Mouse (Mus musculus): ENCODE results near the gene Pafah1b1. TPM values are rescaled to one million over a fixed set of nuclear protein-coding genes. Genes with fewer than 3 reads are reported as not detected.

Pafah1b1 gene
- polyA plus RNA-seq, 1 experiment from 2014 or later = 60.1 TPM

- 68% methylated on average over 9 of the region's 9 CpGs for WGBS
- Histone ChIP-seq H3K9ac (replicated peaks) (0 out of 2 replicates have a peak overlapping the region, but pooled peaks have one; percentile 27), H3K4me2 (no peak overlapping the region), H3K27me3 (no peaks in the 10 kb centered on the region), H3K27ac (peak overlapping the region; percentile 9; the same call in 1 of the 2 replicates), H3K4me3 (replicated peaks) (no peak overlapping the region), H3K9me3 (no peaks in the 10 kb centered on the region), H3K4me1 (replicated peaks) (peaks cover 8% of the 10 kb centered on the region; the same call in 1 of the 2 replicates), H3K36me3 (no peaks in the 10 kb centered on the region)
- ATAC-seq (ENCODE audit: insufficient number of reproducible peaks, insufficient read depth, low FRiP score, low TSS enrichment, low read depth) = no peak
Observed at GRCm38 (mm10) chr11:74751352-74752066, 27.0 kb upstream of the Pafah1b1 start.

GRCm38 (mm10) chr11:74750662-74751351, 26.3 kb upstream of the Pafah1b1 start:
- Histone ChIP-seq H3K27me3 (no peaks in the 10 kb centered on the region), H3K4me1 (replicated peaks) (peaks cover 8% of the 10 kb centered on the region; the same call in 1 of the 2 replicates), H3K27ac (peak overlapping the region; percentile 9; the same call in 1 of the 2 replicates), H3K9me3 (no peaks in the 10 kb centered on the region), H3K9ac (replicated peaks) (no peak overlapping the region), H3K36me3 (no peaks in the 10 kb centered on the region), H3K4me3 (replicated peaks) (no peak overlapping the region), H3K4me2 (no peak overlapping the region)
- WGBS = 85% methylated on average over 7 of the region's 7 CpGs
- ATAC-seq (ENCODE audit: insufficient number of reproducible peaks, insufficient read depth, low FRiP score, low TSS enrichment, low read depth) = no peak

- H3K4me2 ChIP-seq = no peak overlapping the region
- no peak overlapping the region for H3K9ac ChIP-seq (replicated peaks)
- WGBS = 77% methylated on average over 13 of the region's 13 CpGs
- no peaks in the 10 kb centered on the region for H3K27me3 ChIP-seq
- no peak overlapping the region for H3K27ac ChIP-seq
- H3K4me3 ChIP-seq (replicated peaks) = no peak overlapping the region
- peaks cover 8% of the 10 kb centered on the region; the same call in 1 of the 2 replicates for H3K4me1 ChIP-seq (replicated peaks)
- H3K9me3 ChIP-seq = no peaks in the 10 kb centered on the region
- no peaks in the 10 kb centered on the region for H3K36me3 ChIP-seq
- no peak for ATAC-seq (ENCODE audit: insufficient number of reproducible peaks, insufficient read depth, low FRiP score, low TSS enrichment, low read depth)
Observed at GRCm38 (mm10) chr11:74749241-74749640, 24.8 kb upstream of the Pafah1b1 start.

DNA sequence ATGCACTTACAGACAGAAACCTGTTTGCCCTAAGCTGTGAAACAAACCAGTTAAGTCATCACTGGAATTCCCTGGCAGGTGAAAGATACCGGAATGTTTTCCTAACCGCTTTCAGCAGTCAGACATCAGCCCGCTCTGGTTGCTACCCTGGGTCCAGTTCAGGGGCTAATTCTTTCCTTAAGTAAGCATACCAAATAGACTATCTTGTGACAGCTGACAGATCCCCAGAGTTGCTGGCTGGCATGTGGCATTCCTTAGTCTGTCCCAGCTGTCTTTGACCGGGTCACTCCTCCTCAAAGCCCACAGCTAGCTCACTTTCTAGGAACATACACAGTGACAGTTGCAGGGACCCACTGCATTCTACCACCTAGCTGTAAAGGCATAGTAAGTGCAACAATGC, 23.6 kb upstream of the Pafah1b1 start:
- Histone ChIP-seq H3K4me1 (replicated peaks) (peaks cover 8% of the 10 kb centered on the region; the same call in 1 of the 2 replicates), H3K4me2 (no peak overlapping the region), H3K36me3 (no peaks in the 10 kb centered on the region), H3K27ac (no peak overlapping the region), H3K9me3 (no peaks in the 10 kb centered on the region), H3K9ac (replicated peaks) (no peak overlapping the region), H3K27me3 (no peaks in the 10 kb centered on the region), H3K4me3 (replicated peaks) (no peak overlapping the region)
- WGBS = 76% methylated on average over 4 of the region's 4 CpGs
- ATAC-seq (ENCODE audit: insufficient number of reproducible peaks, insufficient read depth, low FRiP score, low TSS enrichment, low read depth) = no peak

- no peak overlapping the region for H3K4me2 ChIP-seq
- 60% methylated on average over 3 of the region's 3 CpGs for WGBS
- H3K27me3 ChIP-seq = no peaks in the 10 kb centered on the region
- ATAC-seq (ENCODE audit: insufficient number of reproducible peaks, insufficient read depth, low FRiP score, low TSS enrichment, low read depth) = no peak
- H3K4me1 ChIP-seq (replicated peaks) = no peaks in the 10 kb centered on the region
- H3K36me3 ChIP-seq = no peaks in the 10 kb centered on the region
- H3K9ac ChIP-seq (replicated peaks) = no peak overlapping the region
- no peak overlapping the region for H3K4me3 ChIP-seq (replicated peaks)
- peaks cover 3% of the 10 kb centered on the region; the same call in 1 of the 2 replicates for H3K9me3 ChIP-seq
- no peak overlapping the region for H3K27ac ChIP-seq
Observed at GRCm38 (mm10) chr11:74737861-74738260, 13.4 kb upstream of the Pafah1b1 start.

DNA sequence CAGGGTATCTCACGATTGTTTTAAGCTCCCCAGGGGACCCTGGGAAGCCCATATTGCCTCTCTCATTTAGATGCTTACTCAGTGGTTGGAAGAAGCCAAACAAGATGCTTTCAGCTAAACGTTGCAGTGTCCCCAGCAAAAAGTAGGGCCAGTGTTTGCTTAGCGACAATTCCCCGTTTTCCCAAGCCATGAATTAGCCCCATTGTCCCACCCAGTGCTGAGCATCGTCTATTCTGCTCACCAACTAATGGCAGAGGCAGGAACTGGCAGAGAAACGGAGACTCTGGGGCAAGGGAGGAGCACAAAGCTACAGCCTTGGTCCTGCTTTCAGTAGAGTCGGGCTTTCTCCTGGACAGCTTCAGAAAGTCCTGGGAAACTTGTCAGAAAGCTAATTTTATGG, 10.4 kb upstream of the Pafah1b1 start:
- Histone ChIP-seq H3K4me2 (no peak overlapping the region), H3K9me3 (peaks cover 3% of the 10 kb centered on the region; the same call in 1 of the 2 replicates), H3K27ac (no peak overlapping the region), H3K27me3 (no peaks in the 10 kb centered on the region), H3K9ac (replicated peaks) (no peak overlapping the region), H3K4me3 (replicated peaks) (no peak overlapping the region), H3K36me3 (no peaks in the 10 kb centered on the region), H3K4me1 (replicated peaks) (no peaks in the 10 kb centered on the region)
- no peak for ATAC-seq (ENCODE audit: insufficient number of reproducible peaks, insufficient read depth, low FRiP score, low TSS enrichment, low read depth)
- WGBS = 34% methylated on average over 7 of the region's 7 CpGs

DNA sequence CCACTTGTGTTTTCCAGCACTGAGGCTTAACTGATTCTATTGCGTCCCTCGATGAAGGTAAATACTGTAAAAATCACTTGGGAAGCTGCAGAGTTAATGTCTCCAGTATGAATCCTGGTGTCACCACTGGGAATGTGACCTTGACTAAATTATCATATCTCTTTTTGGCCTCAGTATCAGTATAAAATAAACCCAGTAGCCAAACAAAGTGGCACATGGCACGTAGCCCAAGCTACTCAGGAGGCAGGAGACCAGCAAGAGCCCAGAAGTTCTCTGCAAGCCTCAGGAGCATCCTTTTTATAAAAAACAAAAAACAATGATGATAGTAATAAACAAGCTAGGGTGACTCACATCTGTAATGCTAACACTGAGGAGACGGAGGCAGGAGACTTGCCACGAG, 711 bp upstream of the Pafah1b1 start:
- peak overlapping the region; percentile 98; the same call in 1 of the 2 replicates for H3K4me3 ChIP-seq (replicated peaks)
- peaks cover 12% of the 10 kb centered on the region for H3K4me1 ChIP-seq (replicated peaks)
- H3K9ac ChIP-seq (replicated peaks) = peak overlapping the region; percentile 98; the same call in 1 of the 2 replicates
- no peaks in the 10 kb centered on the region for H3K9me3 ChIP-seq
- ATAC-seq (ENCODE audit: insufficient number of reproducible peaks, insufficient read depth, low FRiP score, low TSS enrichment, low read depth) = no peak
- no peak overlapping the region for H3K27ac ChIP-seq
- H3K27me3 ChIP-seq = no peaks in the 10 kb centered on the region
- 74% methylated on average over 5 of the region's 5 CpGs for WGBS
- peak overlapping the region; percentile 81 for H3K4me2 ChIP-seq
- H3K36me3 ChIP-seq = no peaks in the 10 kb centered on the region

GRCm38 (mm10) chr11:74723357-74724234, 874 bp downstream of the Pafah1b1 start:
- peak overlapping the region; percentile 98 for H3K9ac ChIP-seq (replicated peaks)
- WGBS = under 1% methylated on average over 47 of the region's 75 CpGs
- peak overlapping the region; percentile 81 for H3K4me2 ChIP-seq
- H3K9me3 ChIP-seq = no peaks in the 10 kb centered on the region
- peaks cover 15% of the 10 kb centered on the region for H3K4me1 ChIP-seq (replicated peaks)
- peak; percentile 65 for ATAC-seq (ENCODE audit: insufficient number of reproducible peaks, insufficient read depth, low FRiP score, low TSS enrichment, low read depth)
- H3K27ac ChIP-seq = peak overlapping the region; percentile 99
- H3K36me3 ChIP-seq = no peaks in the 10 kb centered on the region
- no peaks in the 10 kb centered on the region for H3K27me3 ChIP-seq
- H3K4me3 ChIP-seq (replicated peaks) = peak overlapping the region; percentile 98

- H3K9ac ChIP-seq (replicated peaks) = no peak overlapping the region
Observed at GRCm38 (mm10) chr11:74721971-74722370, 2.5 kb downstream of the Pafah1b1 start.

DNA sequence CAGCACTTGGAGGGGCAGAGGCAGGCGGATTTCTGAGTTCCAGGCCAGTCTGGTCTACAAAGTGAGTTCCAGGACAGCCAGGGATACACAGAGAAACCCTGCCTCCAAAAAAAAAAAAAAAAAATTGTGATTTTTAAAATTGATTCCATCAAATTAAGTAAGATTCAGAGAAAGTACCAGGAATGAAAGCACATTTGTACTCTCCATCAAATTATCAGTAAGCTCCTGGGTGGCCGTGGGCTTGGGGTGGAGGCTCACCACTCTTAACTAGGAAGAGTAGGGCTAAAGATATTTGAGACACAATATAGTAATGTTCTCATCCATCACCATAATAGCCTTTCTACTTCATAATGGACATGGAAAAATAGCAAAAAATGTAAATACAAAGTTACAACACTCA, 3.3 kb downstream of the Pafah1b1 start:
- Histone ChIP-seq H3K9ac (replicated peaks) (no peak overlapping the region), H3K4me1 (replicated peaks) (peaks cover 15% of the 10 kb centered on the region), H3K36me3 (no peaks in the 10 kb centered on the region), H3K9me3 (no peaks in the 10 kb centered on the region), H3K4me2 (no peak overlapping the region), H3K27ac (no peak overlapping the region), H3K4me3 (replicated peaks) (no peak overlapping the region), H3K27me3 (no peaks in the 10 kb centered on the region)
- ATAC-seq (ENCODE audit: insufficient number of reproducible peaks, insufficient read depth, low FRiP score, low TSS enrichment, low read depth) = no peak
- 90% methylated on average over 2 of the region's 2 CpGs for WGBS

More at GRCm38 (mm10) chr11:74721971-74722370, 2.5 kb downstream of the Pafah1b1 start:
- ATAC-seq (ENCODE audit: insufficient number of reproducible peaks, insufficient read depth, low FRiP score, low TSS enrichment, low read depth) = no peak
- 61% methylated on average over 3 of the region's 3 CpGs for WGBS
- Histone ChIP-seq H3K27me3 (no peaks in the 10 kb centered on the region), H3K4me3 (replicated peaks) (peak overlapping the region; percentile 24; the same call in 1 of the 2 replicates), H3K4me2 (peak overlapping the region; percentile 81), H3K36me3 (no peaks in the 10 kb centered on the region), H3K4me1 (replicated peaks) (peaks cover 15% of the 10 kb centered on the region), H3K27ac (no peak overlapping the region), H3K9me3 (no peaks in the 10 kb centered on the region)

GRCm38 (mm10) chr11:74720668-74721067, 3.8 kb downstream of the Pafah1b1 start:
- H3K9ac ChIP-seq (replicated peaks) = no peak overlapping the region
- no peak overlapping the region for H3K4me3 ChIP-seq (replicated peaks)
- 74% methylated on average over 1 of the region's 1 CpGs for WGBS
- peaks cover 15% of the 10 kb centered on the region for H3K4me1 ChIP-seq (replicated peaks)
- ATAC-seq (ENCODE audit: insufficient number of reproducible peaks, insufficient read depth, low FRiP score, low TSS enrichment, low read depth) = no peak
- H3K27me3 ChIP-seq = no peaks in the 10 kb centered on the region
- no peaks in the 10 kb centered on the region for H3K36me3 ChIP-seq
- H3K27ac ChIP-seq = no peak overlapping the region
- no peaks in the 10 kb centered on the region for H3K9me3 ChIP-seq
- no peak overlapping the region for H3K4me2 ChIP-seq
